Mouse (Mus musculus) layer of hippocampus, adult 8-10 months (tissue): ENCODE results near the gene Fam216b. TPM values are rescaled to one million over a fixed set of nuclear protein-coding genes. Genes with fewer than 3 reads are reported as not detected.

Source experiments
- DNase-seq, 2 experiments: peaks; one replicate each; pipeline ENCODE4 v3.0.0; 2022; ENCODE audit warnings: low spot score in 2 of 2
- total RNA-seq, 4 experiments: library from RNA; stranded (reverse); gene quantifications; 2 replicates each; pipeline ENCODE4 v1.2.4; 2022

Gene Fam216b
- 1 to 10 TPM in 2 of 4 experiments, under 1 TPM in 2; 0.86 to 1.2 (median 0.99) TPM for total RNA-seq

DNA sequence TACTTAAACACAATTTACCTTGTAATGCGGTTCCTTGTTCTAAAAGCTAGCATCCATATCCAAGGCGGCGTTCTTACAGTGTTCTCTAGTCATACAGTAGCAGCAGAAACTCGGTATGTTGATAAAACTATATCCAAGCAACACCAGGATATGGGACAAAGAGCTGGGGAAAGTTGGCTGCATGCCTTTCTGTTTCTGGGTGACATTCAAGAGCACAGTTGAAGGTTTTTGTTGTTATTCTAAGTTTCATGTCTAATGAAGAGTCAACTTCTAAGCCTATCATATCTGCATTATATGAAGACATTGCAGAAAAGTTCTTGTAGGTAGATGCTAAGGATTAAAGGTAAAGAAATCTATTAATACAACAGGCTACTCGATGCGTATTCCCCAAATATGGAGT lies at the start of gene Fam216b:
Gene Fam216b, minus strand, starts transcription at position 101 of the 400 bp plus-strand sequence.
- no peak for DNase-seq

DNA sequence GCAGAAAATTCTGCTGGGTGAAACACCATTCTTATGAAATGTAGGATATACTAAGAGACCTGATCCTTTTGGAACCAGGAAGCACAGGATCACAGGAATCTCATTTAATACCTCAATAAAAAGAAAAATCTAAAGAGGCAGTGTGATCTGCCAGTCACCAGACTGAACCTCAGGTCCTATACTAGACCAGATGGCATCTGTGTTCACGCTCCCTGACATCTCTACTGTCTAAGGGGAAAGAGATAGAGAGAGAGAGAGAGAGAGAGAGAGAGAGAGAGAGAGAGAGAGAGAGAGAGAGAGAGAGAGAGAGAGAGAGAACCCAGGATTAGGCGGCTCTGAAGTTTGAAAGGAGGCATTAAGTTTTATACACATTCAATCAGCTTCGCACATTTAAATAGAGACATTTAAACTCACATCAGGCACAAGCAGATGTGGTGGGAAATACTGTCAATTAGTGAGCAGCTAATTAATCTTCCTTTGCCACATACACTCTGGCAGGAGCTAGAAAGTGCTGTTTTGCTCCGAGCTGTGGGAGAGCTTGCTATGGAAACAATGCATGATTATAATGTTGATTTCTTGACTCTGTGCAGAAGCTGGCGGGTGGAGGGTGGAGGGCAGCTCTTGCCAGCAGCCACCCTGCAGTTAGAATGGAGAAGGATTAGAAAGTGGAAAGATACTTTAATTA lies 43.7 kb upstream of the Fam216b start:
- DNase-seq = peak; percentile 21 to 34

- DNase-seq = no peak
Observed at GRCm38 (mm10) chr14:78126670-78127069, 37.9 kb upstream of the Fam216b start.

DNA sequence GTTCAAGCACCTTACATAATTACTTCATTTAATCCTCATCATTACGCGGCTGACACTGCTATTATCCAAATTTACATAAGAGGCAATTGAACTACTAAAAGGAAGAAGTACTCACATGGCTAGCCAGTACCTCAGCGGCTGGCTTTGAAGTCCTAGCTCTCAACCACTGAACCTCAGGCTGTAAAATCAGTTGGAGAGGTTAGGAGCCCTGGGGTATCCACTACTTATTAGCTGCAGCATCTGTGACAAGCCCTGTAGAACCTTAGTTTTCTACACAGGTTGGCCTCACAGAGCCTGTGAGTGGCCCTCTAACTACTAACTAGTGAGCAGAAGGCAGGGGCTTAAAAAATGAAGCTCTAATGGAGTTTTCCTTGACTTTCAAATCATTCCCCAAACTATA lies 31.5 kb upstream of the Fam216b start:
- DNase-seq = no peak

DNA sequence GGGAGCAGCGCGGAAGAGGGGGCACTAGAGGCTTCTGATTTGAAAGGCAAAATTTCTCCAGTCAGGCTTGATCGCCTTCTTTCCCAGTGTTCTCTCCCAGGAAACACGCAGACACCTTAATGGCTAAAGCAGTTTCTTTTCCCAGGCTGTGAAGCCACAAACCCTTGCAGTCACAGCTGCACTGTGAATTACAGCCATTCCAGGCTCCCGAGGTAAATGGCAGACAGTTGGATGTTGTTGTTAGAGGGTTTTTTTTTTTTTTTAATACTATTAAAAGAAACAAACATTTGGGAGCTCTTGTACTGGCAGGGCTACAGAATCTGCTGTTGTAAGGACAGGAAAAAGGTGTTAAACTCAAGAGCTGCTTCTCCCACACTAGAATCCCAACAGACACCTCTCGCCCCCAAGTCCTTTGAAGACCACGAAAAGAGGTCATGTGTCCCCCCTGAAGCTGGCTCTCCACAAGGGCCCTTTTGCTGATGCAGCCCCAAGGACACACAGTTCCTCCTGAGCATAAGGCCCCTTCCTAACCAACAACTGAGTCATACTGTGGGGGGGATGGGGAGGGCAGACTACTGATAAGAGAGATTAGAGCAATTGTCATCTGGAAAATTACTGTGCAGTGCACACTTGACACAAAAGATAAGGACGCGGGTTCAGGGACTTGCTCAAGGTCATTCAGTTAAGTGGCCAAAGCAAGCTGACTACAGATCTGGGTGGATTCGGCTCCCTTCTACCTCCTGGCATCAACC lies 30.8 kb upstream of the Fam216b start:
- no peak for DNase-seq

GRCm38 (mm10) chr14:78117671-78118070 lies 28.9 kb upstream of the Fam216b start:
- DNase-seq = no peak

- no peak for DNase-seq
Observed at GRCm38 (mm10) chr14:78117268-78117667, 28.5 kb upstream of the Fam216b start.

DNA sequence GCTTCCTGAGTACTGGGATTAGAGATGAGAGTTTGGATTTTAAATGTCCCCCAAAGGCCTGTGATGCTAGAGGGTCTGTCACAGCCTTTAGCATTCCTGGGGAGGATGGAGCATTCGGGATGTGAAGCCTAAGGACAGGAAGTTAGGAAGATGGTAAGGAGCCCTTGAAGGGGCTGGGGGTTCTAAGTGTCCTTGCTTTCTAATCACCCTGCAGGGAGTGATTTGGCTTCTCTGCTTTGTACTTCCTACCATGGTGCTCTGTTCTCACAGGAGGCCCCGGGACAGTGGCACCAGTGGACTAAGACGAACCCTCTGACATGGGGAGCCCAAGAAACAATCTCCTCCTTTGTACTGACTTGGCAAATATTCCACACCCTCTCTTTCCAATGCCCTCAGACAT lies 23.7 kb upstream of the Fam216b start:
- no peak for DNase-seq

DNA sequence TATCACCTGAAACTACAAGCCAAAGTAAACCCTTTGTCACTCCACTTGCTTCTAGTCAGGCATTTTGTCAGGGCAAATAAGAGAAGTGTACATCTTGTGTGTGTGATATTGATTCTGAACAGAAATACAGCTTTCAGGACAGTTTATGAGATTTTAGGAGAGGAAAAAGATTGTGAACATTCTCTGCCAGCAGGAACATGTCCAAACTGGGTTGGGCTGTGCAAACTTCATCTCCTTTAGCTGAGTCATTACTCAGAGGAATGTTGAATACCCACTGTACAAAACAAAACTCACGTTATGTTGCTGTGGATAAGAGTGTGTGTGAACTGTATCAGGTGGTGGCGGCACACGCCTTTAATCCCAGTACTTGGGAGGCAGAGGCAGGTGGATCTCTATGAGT lies 22.1 kb upstream of the Fam216b start:
- no peak for DNase-seq

DNA sequence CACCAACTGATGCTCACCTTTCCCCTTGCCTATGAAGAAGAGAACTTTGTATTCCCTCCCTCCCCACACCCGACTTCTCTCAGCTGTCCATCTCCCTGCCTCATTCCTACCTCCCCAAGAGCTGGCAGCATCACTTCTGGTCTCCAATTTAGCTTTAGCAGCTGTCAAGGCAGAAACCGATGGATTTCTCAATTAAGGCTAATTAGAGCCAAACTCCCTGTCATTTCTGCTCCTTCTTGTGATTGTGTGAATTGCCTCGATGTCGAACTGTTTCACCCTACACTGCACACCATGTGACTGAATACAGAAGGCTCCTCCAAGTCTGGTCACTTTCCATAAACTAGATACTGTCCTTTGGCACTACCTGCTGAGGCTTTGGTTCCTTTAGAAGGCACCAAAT lies 20.6 kb upstream of the Fam216b start:
- DNase-seq = no peak

GRCm38 (mm10) chr14:78108388-78108787 lies 19.6 kb upstream of the Fam216b start:
- DNase-seq = no peak

- DNase-seq = no peak
Observed at GRCm38 (mm10) chr14:78089591-78089990, 784 bp upstream of the Fam216b start.

DNA sequence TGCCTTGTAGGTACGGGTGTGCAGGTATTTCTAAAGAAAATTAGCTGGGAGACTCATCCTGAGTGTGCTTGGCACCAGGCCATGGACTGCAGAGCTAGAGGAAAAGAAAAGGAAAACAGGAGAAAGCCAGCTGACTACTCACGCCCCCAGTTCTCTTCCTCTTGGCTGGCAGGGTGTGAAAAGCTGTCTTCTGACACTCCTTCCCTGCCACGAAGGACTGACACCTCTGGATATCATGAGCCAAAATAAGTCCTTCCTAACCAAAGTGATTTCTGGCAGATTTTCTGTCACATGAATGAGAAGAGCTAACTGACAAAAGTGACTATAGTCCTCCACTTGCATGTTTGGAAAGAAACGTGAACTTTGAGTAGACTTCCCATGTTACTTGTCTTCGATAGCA lies 5.3 kb downstream of the Fam216b start:
- DNase-seq = no peak

GRCm38 (mm10) chr14:78077508-78077907 lies 11.3 kb downstream of the Fam216b start:
- no peak for DNase-seq

GRCm38 (mm10) chr14:78065938-78066710 lies 22.7 kb downstream of the Fam216b start:
- no peak for DNase-seq

DNA sequence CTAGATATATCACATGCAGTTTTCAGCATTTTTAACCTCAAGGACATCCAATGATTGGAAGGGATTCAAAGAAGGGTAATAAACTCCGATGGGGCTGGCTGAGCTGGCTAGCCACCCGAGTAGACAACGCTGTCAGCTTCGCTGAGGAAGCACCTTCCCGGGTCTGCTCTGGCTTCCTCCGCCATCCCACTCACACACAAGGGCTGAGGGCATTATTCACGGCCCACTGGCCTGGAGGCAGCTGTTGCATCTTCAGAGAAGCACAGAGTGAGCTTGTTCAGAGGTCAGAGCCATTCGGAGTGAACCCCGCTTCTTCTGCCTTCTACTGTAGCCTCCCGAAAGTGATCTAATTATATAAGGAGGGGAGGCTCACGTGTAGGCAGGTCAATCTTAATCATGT lies 26.3 kb downstream of the Fam216b start:
- no peak for DNase-seq

GRCm38 (mm10) chr14:78060609-78060951 lies 28.2 kb downstream of the Fam216b start:
- no peak for DNase-seq

GRCm38 (mm10) chr14:78059878-78060608 lies 28.8 kb downstream of the Fam216b start:
- no peak for DNase-seq

DNA sequence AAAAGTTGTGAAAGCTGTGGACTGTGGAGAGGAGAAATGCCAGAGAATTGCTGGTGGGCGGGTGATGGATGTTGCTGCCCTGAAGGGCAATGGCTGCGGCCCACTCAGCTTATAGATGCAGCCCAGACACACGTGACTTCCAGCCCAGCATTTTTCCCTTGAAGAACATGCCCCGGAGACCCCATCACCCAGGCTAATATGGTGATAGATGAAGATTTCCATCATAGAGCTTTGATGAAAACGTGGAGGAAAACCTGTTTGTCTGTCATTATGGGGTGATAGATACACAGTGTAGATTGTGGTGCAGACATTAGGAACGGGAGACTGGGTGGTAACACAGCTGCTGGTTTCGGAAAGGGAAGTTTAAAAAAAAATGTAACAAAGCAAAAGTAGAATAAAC lies 31.4 kb downstream of the Fam216b start:
- DNase-seq = no peak

DNA sequence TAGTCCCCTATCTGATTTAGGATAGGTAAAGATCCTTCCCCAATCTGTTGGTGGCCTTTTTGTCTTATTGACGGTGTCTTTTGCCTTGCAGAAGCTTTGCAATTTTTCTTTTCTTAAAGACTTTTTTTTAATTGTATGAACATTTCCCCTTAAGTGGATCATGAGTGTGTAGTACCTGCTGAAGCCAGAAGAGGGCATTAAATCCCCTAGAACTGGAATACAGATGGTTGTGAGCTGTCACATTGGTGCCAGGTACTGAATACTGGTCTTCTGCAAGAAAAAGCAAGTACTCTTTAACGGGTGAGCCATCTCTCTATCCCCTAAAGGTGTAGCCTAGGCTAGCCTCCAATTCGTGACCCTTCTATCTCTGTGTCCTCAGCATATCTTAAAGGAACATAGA lies 32.4 kb downstream of the Fam216b start:
- DNase-seq = no peak

DNA sequence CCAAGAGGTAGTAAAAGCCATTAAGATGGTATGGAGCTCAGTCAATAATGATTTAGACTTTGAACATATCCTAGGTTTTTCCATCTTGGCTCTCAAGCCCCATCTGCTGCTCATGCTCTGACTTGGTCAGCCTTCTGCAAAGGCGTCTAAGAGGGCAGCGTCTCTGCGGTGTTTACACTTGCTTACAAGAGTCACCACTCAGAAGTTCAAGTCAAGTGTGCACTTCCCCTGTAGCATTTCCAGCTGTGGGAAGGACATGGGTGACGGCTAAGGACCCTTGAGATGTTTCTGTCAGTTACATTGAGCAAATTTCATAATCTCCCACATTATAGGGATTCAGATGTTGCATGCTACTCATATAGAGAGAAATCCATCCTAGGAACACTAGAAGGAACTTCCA lies 40.1 kb downstream of the Fam216b start:
- DNase-seq = no peak

GRCm38 (mm10) chr14:78048258-78048657 lies 40.5 kb downstream of the Fam216b start:
- DNase-seq = no peak
